Mouse (Mus musculus) hindbrain, postnatal 0 days (tissue): Measurements from ENCODE around the gene Cdc20. TPM values are rescaled to one million over a fixed set of nuclear protein-coding genes. Genes with fewer than 3 reads are reported as not detected.

Experiments
- ATAC-seq: fragments of 200-750 bp; cut with Nextera tagmentation; 2 replicates; pipeline ENCODE4 v1.8.0; 2017; ENCODE audit warnings: mild to moderate bottlenecking, moderate TSS enrichment, moderate library complexity
- DNase-seq: peaks from one replicate; pipeline ENCODE4 v3.0.0-alpha.2; 2015; ENCODE audit warnings: low spot score
- H3K27ac ChIP-seq: fragments of 300-500 bp; sonication (generic); 2 replicates; pipeline ENCODE4 v1.5.1; 2014; ENCODE audit warnings: mild to moderate bottlenecking
- H3K27me3 ChIP-seq: fragments of 300-500 bp; sonication (generic); 2 replicates; pipeline ENCODE4 v1.6.1; 2014; ENCODE audit warnings: low read length, mixed read lengths; ENCODE audit not compliant: insufficient read depth
- H3K36me3 ChIP-seq: fragments of 300-500 bp; sonication (generic); 2 replicates; pipeline ENCODE4 v1.6.1; 2014; ENCODE audit warnings: low read length, mixed read lengths; ENCODE audit not compliant: insufficient read depth
- H3K4me1 ChIP-seq: fragments of 300-500 bp; sonication (generic); 2 replicates; pipeline ENCODE4 v1.6.1; 2014; ENCODE audit warnings: antibody characterized with exemption, low read length, mixed read lengths; ENCODE audit not compliant: insufficient read depth
- H3K4me2 ChIP-seq: fragments of 300-500 bp; sonication (generic); 2 replicates; pipeline ENCODE4 v1.6.1; 2014; ENCODE audit warnings: low read depth, mild to moderate bottlenecking, low read length, moderate library complexity, mixed read lengths
- H3K4me3 ChIP-seq: fragments of 300-500 bp; sonication (generic); 2 replicates; pipeline ENCODE4 v1.5.1; 2014; ENCODE audit warnings: low read length
- H3K9ac ChIP-seq: fragments of 300-500 bp; sonication (generic); replicated peaks from 2 replicates; pipeline ENCODE4 v1.6.1; 2014; ENCODE audit warnings: mild to moderate bottlenecking, low read length, moderate library complexity, mixed read lengths
- H3K9me3 ChIP-seq: fragments of 300-500 bp; sonication (generic); 2 replicates; pipeline ENCODE4 v1.6.1; 2016; ENCODE audit warnings: low read length, mixed read lengths
- CTCF ChIP-seq: IDR thresholded peaks from 2 replicates; pipeline ENCODE4 v1.5.1; 2016; ENCODE audit warnings: antibody characterized with exemption, control low read depth, low read depth
- WGBS: fragments of 180-500 bp; shearing (Covaris S2); extraction: QIAGEN DNeasy Blood & Tissue Kit; methylation state at CpG from one replicate; pipeline ENCODE4 v1.1.7; 2014; 5-methylcytosine and 5-hydroxymethylcytosine counted together
- polyA plus RNA-seq: library from polyadenylated mRNA; unstranded; fragments of >200 nt; fragmentation: Nextera tagmentation; extraction: Ambion mirVana; gene quantifications from 2 replicates; pipeline ENCODE4 v1.2.1, GENCODE M21; 2015
- total RNA-seq: library from RNA; depleted of rRNA; stranded (reverse); fragments of >200 nt; gene quantifications from 2 replicates; pipeline ENCODE4 v1.2.3, GENCODE M21; 2014

Cdc20 gene
- total and polyA plus RNA-seq, 2 experiments from 2014 or later: 36.3 to 40.7 TPM

GRCm38 (mm10) chr4:118421384-118421783 lies 15.8 kb downstream of the Cdc20 start:
- Histone ChIP-seq H3K9me3 (no peaks in the 10 kb centered on the region), H3K36me3 (peaks cover 45% of the 10 kb centered on the region), H3K27ac (no peak overlapping the region), H3K9ac (no peak overlapping the region), H3K4me2 (no peak overlapping the region), H3K4me3 (no peak overlapping the region), H3K4me1 (no peaks in the 10 kb centered on the region), H3K27me3 (no peaks in the 10 kb centered on the region)
- ATAC-seq: no peak
- no peak for DNase-seq
- WGBS: 78% methylated on average over 3 of the region's 3 CpGs
- no peak for TF ChIP-seq CTCF

DNA sequence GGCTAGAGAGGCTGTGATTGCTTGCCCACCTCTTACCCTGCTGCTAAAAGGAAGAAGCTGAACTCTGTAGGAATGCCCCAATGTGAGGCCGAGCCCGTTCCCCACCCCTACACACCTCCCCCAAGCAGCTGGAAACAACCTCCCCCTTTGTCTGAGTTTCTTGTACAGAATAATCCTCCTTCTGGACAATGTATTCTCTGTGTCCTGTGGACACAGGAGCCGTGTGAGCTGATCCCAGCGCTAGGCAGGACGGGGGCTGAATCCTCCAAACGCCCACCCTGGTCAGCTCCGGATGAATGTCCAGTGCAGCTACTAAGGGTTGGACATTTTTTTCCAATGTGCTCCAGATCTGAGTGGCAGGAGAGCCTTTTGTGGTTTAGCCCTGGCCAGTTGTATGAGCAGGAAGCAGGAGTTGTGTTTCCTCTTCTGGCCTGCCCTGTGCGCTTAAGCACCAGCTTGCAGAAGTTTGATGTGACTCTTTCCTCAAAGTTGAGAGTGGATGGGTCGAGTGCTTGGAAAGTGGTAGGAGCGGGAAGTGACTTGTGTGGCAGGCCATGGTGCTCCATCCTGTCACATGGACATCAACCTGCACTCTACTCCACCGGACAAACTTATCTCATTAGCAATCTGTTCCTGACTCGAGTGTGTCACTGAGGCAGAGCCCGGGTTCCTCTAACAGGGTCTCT lies 19.9 kb downstream of the Cdc20 start:
- Histone ChIP-seq H3K36me3 (peaks cover 86% of the 10 kb centered on the region), H3K9me3 (no peaks in the 10 kb centered on the region), H3K4me1 (no peaks in the 10 kb centered on the region), H3K9ac (no peak overlapping the region), H3K4me2 (no peak overlapping the region), H3K27ac (no peak overlapping the region), H3K4me3 (no peak overlapping the region), H3K27me3 (no peaks in the 10 kb centered on the region)
- no peak for TF ChIP-seq CTCF
- ATAC-seq (peak; percentile 24; the same call in 1 of the 2 replicates), DNase-seq (no peak)
- WGBS: 84% methylated on average over 13 of the region's 13 CpGs

DNA sequence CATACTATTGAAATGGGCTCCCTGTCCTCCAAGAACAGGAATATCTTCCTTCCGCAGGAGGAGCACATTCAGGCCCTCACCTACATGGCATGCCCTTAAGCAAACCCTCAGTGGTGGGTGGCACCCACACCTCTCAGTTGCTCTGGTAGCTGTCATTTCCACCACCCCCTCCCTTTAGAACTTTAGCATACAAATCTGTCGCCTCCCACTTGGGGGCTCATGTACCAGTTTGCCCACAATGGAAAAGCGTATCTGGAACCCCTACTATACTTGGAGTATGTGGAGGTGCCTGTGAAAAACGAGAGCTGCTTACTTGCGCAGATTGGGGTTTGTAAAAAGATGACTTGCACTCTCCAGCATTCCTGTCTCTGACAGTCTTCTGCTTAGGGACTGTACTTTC lies 20.8 kb downstream of the Cdc20 start:
- H3K27me3 ChIP-seq: no peaks in the 10 kb centered on the region
- H3K4me1 ChIP-seq: no peaks in the 10 kb centered on the region
- no peak overlapping the region for H3K4me3 ChIP-seq
- ATAC-seq: no peak
- H3K9me3 ChIP-seq: no peaks in the 10 kb centered on the region
- H3K27ac ChIP-seq: no peak overlapping the region
- H3K9ac ChIP-seq: no peak overlapping the region
- H3K4me2 ChIP-seq: no peak overlapping the region
- no peak for DNase-seq
- TF ChIP-seq CTCF: no peak
- 96% methylated on average over 5 of the region's 5 CpGs for WGBS
- peaks cover 90% of the 10 kb centered on the region for H3K36me3 ChIP-seq

DNA sequence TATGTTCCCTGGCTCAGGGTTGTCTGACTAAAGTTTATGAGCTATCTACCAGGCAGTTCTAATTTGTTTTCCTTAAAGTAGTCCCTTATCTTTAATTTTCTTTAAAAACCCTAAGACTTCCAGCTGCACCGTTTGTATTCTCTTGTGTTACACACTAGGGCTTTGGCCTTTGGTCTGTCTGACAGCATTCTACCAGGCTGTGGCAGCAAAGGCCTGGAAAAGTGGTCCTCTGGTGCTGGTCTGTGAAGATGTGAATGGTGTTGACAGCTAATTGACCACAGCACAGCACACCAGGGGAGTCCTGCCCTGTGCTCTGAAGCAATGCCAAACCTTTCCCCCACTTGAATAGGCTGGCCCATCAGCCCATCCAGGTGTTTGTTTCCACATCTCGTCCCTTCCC lies 21.4 kb downstream of the Cdc20 start:
- H3K27ac ChIP-seq: no peak overlapping the region
- 70% methylated on average over 2 of the region's 2 CpGs for WGBS
- H3K9me3 ChIP-seq: no peaks in the 10 kb centered on the region
- no peak overlapping the region for H3K4me3 ChIP-seq
- ATAC-seq: no peak
- no peak overlapping the region for H3K9ac ChIP-seq
- H3K4me2 ChIP-seq: no peak overlapping the region
- no peak for DNase-seq
- no peaks in the 10 kb centered on the region for H3K27me3 ChIP-seq
- TF ChIP-seq CTCF: peak; percentile 18; the same call in 1 of the 2 replicates
- H3K4me1 ChIP-seq: no peaks in the 10 kb centered on the region
- H3K36me3 ChIP-seq: peaks cover 88% of the 10 kb centered on the region

DNA sequence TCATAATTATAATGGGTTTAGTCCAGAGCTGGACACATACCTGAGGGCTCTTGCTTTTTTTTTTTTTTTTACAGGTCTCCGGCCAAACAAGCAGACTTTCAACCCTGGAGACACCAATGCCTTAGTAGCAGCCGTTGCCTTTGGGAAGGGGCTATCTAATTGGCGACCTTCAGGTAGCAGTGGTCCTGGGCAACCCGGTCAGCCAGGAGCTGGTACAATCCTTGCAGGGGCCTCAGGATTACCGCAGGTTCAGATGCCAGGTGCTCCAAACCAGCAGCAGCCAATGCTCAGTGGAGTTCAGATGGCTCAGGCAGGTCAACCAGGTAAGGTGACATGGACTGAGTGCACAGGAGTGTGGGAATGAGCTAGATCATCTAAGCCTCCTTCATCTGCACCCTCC lies 23.6 kb downstream of the Cdc20 start:
- Histone ChIP-seq H3K4me3 (no peak overlapping the region), H3K27me3 (no peaks in the 10 kb centered on the region), H3K36me3 (peaks cover 71% of the 10 kb centered on the region), H3K4me2 (no peak overlapping the region), H3K9ac (no peak overlapping the region), H3K9me3 (no peaks in the 10 kb centered on the region), H3K4me1 (peaks cover 9% of the 10 kb centered on the region; the same call in 1 of the 2 replicates), H3K27ac (no peak overlapping the region)
- 93% methylated on average over 5 of the region's 5 CpGs for WGBS
- ATAC-seq (no peak), DNase-seq (no peak)
- TF ChIP-seq CTCF: no peak

DNA sequence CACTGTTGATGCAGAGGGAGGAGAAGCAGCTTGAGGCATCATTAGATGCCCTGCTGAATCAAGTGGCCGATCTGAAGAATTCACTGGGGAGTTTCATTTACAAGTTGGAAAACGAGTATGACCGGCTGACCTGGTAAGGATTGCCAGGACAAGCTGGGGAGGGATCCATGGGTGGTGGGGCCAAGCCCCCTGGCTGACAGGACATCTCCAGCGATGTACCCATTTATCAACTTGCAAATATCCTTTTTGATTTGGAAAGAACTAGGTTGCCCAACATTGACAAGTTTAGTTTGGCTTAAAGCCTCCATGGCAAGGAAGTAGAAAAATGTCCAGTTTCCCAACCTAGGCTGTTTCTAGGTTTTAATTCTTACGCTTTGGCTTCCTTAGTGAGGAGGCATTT lies 26.3 kb downstream of the Cdc20 start:
- WGBS: 93% methylated on average over 5 of the region's 5 CpGs

More for the DNA sequence above, 26.3 kb downstream of the Cdc20 start:
- Histone ChIP-seq H3K9ac (no peak overlapping the region), H3K4me3 (no peak overlapping the region), H3K4me1 (peaks cover 13% of the 10 kb centered on the region; the same call in 1 of the 2 replicates), H3K36me3 (peaks cover 46% of the 10 kb centered on the region), H3K9me3 (no peaks in the 10 kb centered on the region), H3K4me2 (no peak overlapping the region), H3K27me3 (no peaks in the 10 kb centered on the region), H3K27ac (no peak overlapping the region)
- TF ChIP-seq CTCF: no peak
- no peak for DNase-seq
- ATAC-seq: no peak
